Mouse (Mus musculus) left cerebral cortex, adult 2 months (tissue): ENCODE results near the gene Emcn. TPM values are rescaled to one million over a fixed set of nuclear protein-coding genes. Genes with fewer than 3 reads are reported as not detected.

Experiments used
- DNase-seq, 2 experiments: peaks; one replicate each; pipeline ENCODE4 v3.0.0; 2021 to 2022; ENCODE audit warnings: low spot score in 2 of 2, mixed read lengths in 1 of 2; ENCODE audit errors: extremely low spot score in 1 of 2
- H3K27ac ChIP-seq: fragments of 200-600 bp; 2 replicates; pipeline ENCODE4 v1.8.1; 2022
- H3K4me3 ChIP-seq: fragments of 200-600 bp; 2 replicates; pipeline ENCODE4 v1.8.1; 2022
- CTCF ChIP-seq: fragments of 200-600 bp; IDR thresholded peaks from 2 replicates; pipeline ENCODE4 v1.8.1; 2022; ENCODE audit warnings: antibody characterized with exemption, mild to moderate bottlenecking, moderate library complexity
- intact Hi-C: fragments of 180-260 bp; cut with DNase I; formaldehyde crosslinking; loops from one replicate; pipeline ENCODE4 v1.15.1; 2025
- total RNA-seq, 2 experiments: library from RNA; stranded (reverse); gene quantifications; 2 replicates each; pipeline ENCODE4 v1.2.3; 2021

Emcn gene
- total RNA-seq, 2 experiments from 2014 or later: 7.2 to 8.1 TPM

GRCm38 (mm10) chr3:137418636-137419035 is 77.8 kb downstream of the Emcn start:
- DNase-seq: no peak
- peak; percentile 74 for TF ChIP-seq CTCF
- Histone ChIP-seq H3K4me3 (no peak overlapping the region), H3K27ac (no peak overlapping the region)
- intact Hi-C loops: loop anchor here (2.0 to 10.0 kb wide), 11 partner anchors 189 to 1532 kb away; partner anchors contain the start of gene Ppp3ca

DNA sequence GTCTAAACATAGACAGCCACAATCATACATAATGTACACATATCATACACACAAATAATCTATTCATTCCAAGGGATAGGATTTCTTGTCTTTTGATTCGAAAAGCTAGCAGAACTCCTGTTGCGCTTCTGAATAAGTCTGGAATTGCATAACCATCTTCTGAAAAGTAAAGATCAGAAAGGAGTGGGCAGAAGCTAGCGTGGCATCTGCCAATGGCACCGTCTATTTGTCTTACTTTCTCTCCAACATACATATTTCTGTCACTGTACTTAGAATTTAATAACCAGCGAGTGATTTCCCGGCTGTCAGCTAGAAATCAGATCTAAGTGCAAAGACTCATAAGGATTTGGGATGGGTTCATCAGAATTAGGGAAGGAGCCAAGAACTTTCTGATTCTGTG is 88.6 kb downstream of the Emcn start:
- DNase-seq: no peak
- Histone ChIP-seq H3K27ac (no peak overlapping the region), H3K4me3 (no peak overlapping the region)
- intact Hi-C loops: no loop called here
- no peak for TF ChIP-seq CTCF

DNA sequence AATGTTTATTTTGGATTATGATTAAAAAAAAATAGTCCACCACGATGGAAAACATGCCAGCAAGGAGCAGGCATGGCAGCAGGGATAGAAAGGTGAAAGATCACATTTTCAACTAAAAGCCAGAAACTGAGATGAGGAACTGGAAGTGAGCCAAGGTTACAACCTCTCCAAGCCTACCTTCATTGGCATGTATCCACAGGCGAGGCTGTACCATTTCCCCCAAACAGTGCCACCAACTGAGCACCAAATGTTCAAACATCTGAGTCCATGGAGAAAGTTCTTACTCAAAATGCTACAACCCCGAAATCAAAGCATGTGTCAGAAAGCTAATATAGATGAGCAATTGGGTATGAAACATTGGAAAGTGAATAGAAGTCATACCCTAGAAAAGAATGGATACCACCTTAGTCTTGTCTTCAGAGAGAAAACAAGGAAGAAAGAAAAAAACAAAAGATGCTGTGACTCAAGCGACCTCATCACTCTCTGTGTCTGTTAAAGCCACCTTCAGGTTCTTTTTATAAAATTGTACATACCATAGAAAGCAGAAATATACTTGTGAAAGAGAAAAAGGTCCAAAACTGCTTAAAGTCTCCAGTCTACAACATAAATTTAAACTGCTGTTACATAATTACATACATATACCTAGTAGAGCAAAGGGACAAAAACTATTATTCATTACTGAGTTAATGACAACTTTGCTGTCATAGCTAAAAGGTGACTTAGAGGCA is 124.2 kb downstream of the Emcn start:
- Histone ChIP-seq H3K4me3 (no peak overlapping the region), H3K27ac (peak overlapping the region; percentile 60)
- DNase-seq: no peak
- no peak for TF ChIP-seq CTCF
- intact Hi-C loops: no loop called here

GRCm38 (mm10) chr3:137465953-137466352 is 125.1 kb downstream of the Emcn start:
- DNase-seq: no peak
- Histone ChIP-seq H3K27ac (peak overlapping the region; percentile 60; the same call in 1 of the 2 replicates), H3K4me3 (no peak overlapping the region)
- TF ChIP-seq CTCF: no peak
- intact Hi-C loops: no loop called here

- no peak for TF ChIP-seq CTCF
- intact Hi-C loops: no loop called here
- DNase-seq: no peak
- no peak overlapping the region for H3K4me3 ChIP-seq
- 0 out of 2 replicates have a peak overlapping the region, but pooled peaks have one; percentile 5 for H3K27ac ChIP-seq
Observed at GRCm38 (mm10) chr3:137466766-137467165, 125.9 kb downstream of the Emcn start.

DNA sequence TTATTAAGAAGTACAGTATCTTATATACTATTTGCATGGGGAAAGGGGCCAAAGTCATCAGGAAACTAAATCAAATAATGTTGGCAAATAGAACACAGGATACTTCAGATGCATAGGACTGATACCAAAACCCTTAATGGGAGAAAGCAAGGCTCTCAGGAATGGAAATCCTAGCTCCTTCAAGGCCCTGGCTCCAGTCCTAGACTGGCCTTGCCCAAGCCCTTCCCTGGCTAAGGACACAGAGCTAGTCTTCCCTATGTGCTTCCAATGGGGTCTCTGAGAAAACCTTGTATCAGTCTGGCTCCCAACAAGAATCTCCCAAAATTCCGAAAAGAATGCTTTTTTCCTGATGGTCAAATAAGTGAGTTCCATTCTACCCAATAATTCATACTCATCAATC is 126.5 kb downstream of the Emcn start:
- DNase-seq: no peak
- Histone ChIP-seq H3K4me3 (no peak overlapping the region), H3K27ac (no peak overlapping the region)
- intact Hi-C loops: no loop called here
- no peak for TF ChIP-seq CTCF

GRCm38 (mm10) chr3:137472145-137472544 is 131.3 kb downstream of the Emcn start:
- H3K27ac ChIP-seq: no peak overlapping the region

DNA sequence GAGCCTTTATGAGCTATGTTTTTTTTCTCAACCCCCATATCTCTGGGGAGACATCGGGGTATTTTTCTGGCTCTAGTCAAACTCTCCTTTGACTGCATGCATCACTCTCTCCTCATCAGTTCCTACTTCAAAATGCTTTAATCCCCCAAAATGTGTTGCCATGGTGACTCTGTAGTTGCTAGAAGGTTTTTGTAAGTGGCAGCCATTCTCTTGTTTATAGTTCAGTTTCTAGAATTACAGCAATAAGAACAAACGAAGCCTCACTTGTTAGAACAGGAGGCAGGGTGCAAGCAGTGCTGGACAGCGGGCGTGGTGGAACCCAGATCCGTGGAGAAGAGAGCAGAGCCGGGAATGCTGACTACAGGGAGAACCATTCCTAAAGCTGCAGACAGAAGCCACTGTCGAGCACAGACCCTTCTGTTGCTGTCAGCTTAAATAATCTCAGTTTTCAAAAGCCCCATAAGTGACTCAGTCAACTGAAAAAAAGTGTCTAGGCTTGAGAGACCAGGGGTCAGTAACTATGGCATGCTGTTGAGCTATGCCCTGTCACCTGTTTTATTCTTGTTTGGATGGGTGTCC is 139.0 kb downstream of the Emcn start:
- TF ChIP-seq CTCF: no peak; the same call in 1 of the 2 replicates
- peak overlapping the region; percentile 79 for H3K27ac ChIP-seq
- no peak for DNase-seq
- H3K4me3 ChIP-seq: no peak overlapping the region
- intact Hi-C loops: loop anchor here (5.0 to 10.0 kb wide), 4 partner anchors 82 to 485 kb away; no protein-coding TSS in a partner anchor

More at GRCm38 (mm10) chr3:137472145-137472544, 131.3 kb downstream of the Emcn start:
- no peak for DNase-seq
- intact Hi-C loops: no loop called here
- H3K4me3 ChIP-seq: no peak overlapping the region
- no peak for TF ChIP-seq CTCF

- DNase-seq: no peak
- no peak for TF ChIP-seq CTCF
- H3K27ac ChIP-seq: peak overlapping the region; percentile 79; the same call in 1 of the 2 replicates
- intact Hi-C loops: loop anchor here (5.0 to 10.0 kb wide), 4 partner anchors 81 to 486 kb away; no protein-coding TSS in a partner anchor
- H3K4me3 ChIP-seq: no peak overlapping the region
Observed at GRCm38 (mm10) chr3:137481157-137481556, 140.3 kb downstream of the Emcn start.
